ENCODE assay signal across 15 mouse cellular contexts in genomic region chr11:95939828-95940507, GRCm38 (mm10). TPM values are rescaled to one million over a fixed set of nuclear protein-coding genes. Genes with fewer than 3 reads are reported as not detected.
DNase-seq lines count a peak whose midpoint lies in the region; TF ChIP-seq lines count a peak whose summit lies in the region.
"Had no signal": no experiment of that assay in that cellular context is flagged by ENCODE, and none has a peak within 500 bp of the region (broad histone marks: within the 10 kb centered on the region; RNA-seq: fewer than 3 reads in every experiment).

No protein-coding gene starts in this region.

- no peak overlapping the region for H3K27ac ChIP-seq in testis, adult 2 months (ENCODE audit: control insufficient read depth, insufficient read depth, low read depth, low read length)
- H3K27ac ChIP-seq in kidney, adult 2 months (ENCODE audit: insufficient read depth, low read depth, low read length), result no peak overlapping the region
- H3K27ac ChIP-seq: embryonic facial prominence, embryonic 15.5 days; limb, embryonic 10.5 days; macrophage; neural tube, embryonic 13.5 days had no signal

- no peak overlapping the region for H3K4me3 ChIP-seq in testis, adult 2 months (ENCODE audit: control insufficient read depth, low read depth, low read length)
- H3K4me3 ChIP-seq in kidney, adult 2 months (ENCODE audit: insufficient read depth, low read depth, low read length), result no peak overlapping the region
- H3K4me3 ChIP-seq: embryonic facial prominence, embryonic 15.5 days; limb, embryonic 10.5 days; neural tube, embryonic 13.5 days had no signal

- no peaks in the 10 kb centered on the region for H3K27me3 ChIP-seq in testis, adult 2 months (ENCODE audit: control insufficient read depth, insufficient read depth, low read length)
- no peaks in the 10 kb centered on the region for H3K27me3 ChIP-seq in kidney, adult 2 months (replicated peaks; ENCODE audit: control insufficient read depth, insufficient read depth, low read length)
- H3K27me3 ChIP-seq: embryonic facial prominence, embryonic 15.5 days; neural tube, embryonic 13.5 days had no signal

- H3K36me3 ChIP-seq in testis, adult 2 months (ENCODE audit: control insufficient read depth, insufficient read depth, low read length), result no peaks in the 10 kb centered on the region
- H3K36me3 ChIP-seq in kidney, adult 2 months (ENCODE audit: control insufficient read depth, insufficient read depth, low read length), result no peaks in the 10 kb centered on the region
- H3K36me3 ChIP-seq: embryonic facial prominence, embryonic 15.5 days; limb, embryonic 10.5 days; neural tube, embryonic 13.5 days had no signal

- 0 out of 2 replicates have a peak, but pooled peaks have one; percentile 20 for TF ChIP-seq CTCF in testis, adult 2 months (IDR thresholded peaks at IDR 0.05; ENCODE audit: control insufficient read depth, insufficient read depth, insufficient replicate concordance, low read depth, low read length)
- TF ChIP-seq CTCF in kidney, adult 2 months (conservative IDR thresholded peaks at IDR 0.05; ENCODE audit: insufficient read depth, insufficient read length, low read depth, low read length), result no peak; the same call in 1 of the 2 replicates

- peak; percentile 23 for DNase-seq in adrenal gland, adult 2 months
- DNase-seq in adrenal gland, adult 8-10 months, result no peak
- no peak for DNase-seq in testis, postnatal 14 days (ENCODE audit: low spot score)
- DNase-seq in kidney, adult 2 months, result peak; percentile 36
- peak; percentile 46 for DNase-seq in thymus, postnatal 4 days
- DNase-seq in left cerebral cortex, adult 18-20 months (ENCODE audit: low spot score in 2 of 2), result no peak
- DNase-seq in MN1 (ENCODE audit: low spot score), result no peak
- DNase-seq: gastrocnemius, postnatal 14 days; heart, postnatal 4 days had no signal

- no peaks in the 10 kb centered on the region for H3K4me1 ChIP-seq in testis, adult 2 months (ENCODE audit: control insufficient read depth, insufficient read depth, low read length)
- peaks cover 4% of the 10 kb centered on the region for H3K4me1 ChIP-seq in kidney, adult 2 months (ENCODE audit: control insufficient read depth, insufficient read depth, low read length)
- H3K4me1 ChIP-seq: embryonic facial prominence, embryonic 15.5 days; limb, embryonic 10.5 days; neural tube, embryonic 13.5 days had no signal

- WGBS in kidney, adult 2 months, result 27% methylated on average over 11 of the region's 11 CpGs

- TF ChIP-seq POLR2A in testis, adult 2 months (IDR thresholded peaks at IDR 0.05; ENCODE audit: control insufficient read depth, low read depth, low read length), result no peak
- no peak for TF ChIP-seq POLR2A in kidney, adult 2 months (IDR thresholded peaks at IDR 0.05; ENCODE audit: low read depth, low read length)

RNA-seq across cellular contexts. Expression of gene B4galnt2, which starts 25.3 kb away (rescaled TPM):
- total RNA-seq in adrenal gland, adult 2 months (2021), result not detected
- polyA plus RNA-seq in adrenal gland, adult 2 months (2012; rRNA removed), result 0.06 TPM in 1 of 2 replicates, not detected in the other
- total RNA-seq in adrenal gland, adult 8-10 months (2022), result not detected
- 0.35 and 0.77 TPM in 2 replicates for polyA plus RNA-seq in testis, adult 2 months (2012; rRNA removed)
- 0.19 and 0.38 TPM in 2 replicates for polyA plus RNA-seq in kidney, adult 2 months (2012; rRNA removed)
- not detected for total RNA-seq in left cerebral cortex, adult 18-20 months (2021)
- total RNA-seq: gastrocnemius, postnatal 14 days; heart, postnatal 4 days had no signal
- polyA plus RNA-seq: C2C12; neural tube, embryonic 13.5 days had no signal

Comparison
In these comparisons a context has a peak if more than half of its experiments do, and no peak if none do; other contexts are left out.
1. DNase-seq: peak in adrenal gland, adult 2 months (single experiment), kidney, adult 2 months (single experiment) and thymus, postnatal 4 days (single experiment); none in adrenal gland, adult 8-10 months (single experiment), testis, postnatal 14 days (single experiment), left cerebral cortex, adult 18-20 months (0 of 2) and MN1 (single experiment).